Comparison of ENCODE assay signal across 8 mouse cellular contexts in genomic region chr9:70929840-70930640, GRCm38 (mm10). TPM values are rescaled to one million over a fixed set of nuclear protein-coding genes. Genes with fewer than 3 reads are reported as not detected.
DNase-seq lines count a peak whose midpoint lies in the region; ATAC-seq and TF ChIP-seq lines count a peak whose summit lies in the region.

No protein-coding gene starts in this region.

- H3K4me1 ChIP-seq in thymus, adult 2 months (replicated peaks; ENCODE audit: control insufficient read depth, insufficient read depth, low read length): no peaks in the 10 kb centered on the region
- H3K4me1 ChIP-seq in embryonic facial prominence, embryonic 14.5 days (ENCODE audit: control insufficient read depth, insufficient read depth, low read length): no peaks in the 10 kb centered on the region

- H3K27ac ChIP-seq in thymus, adult 2 months (ENCODE audit: control insufficient read depth, insufficient read depth, low read length): no peak overlapping the region
- H3K27ac ChIP-seq in embryonic facial prominence, embryonic 14.5 days (replicated peaks; ENCODE audit: low read depth, low read length): no peak overlapping the region

- 82% methylated on average over 15 of the region's 15 CpGs for WGBS in thymus, adult 2 months
- WGBS in embryonic facial prominence, embryonic 14.5 days: 53% methylated on average over 15 of the region's 15 CpGs

- H3K9ac ChIP-seq in embryonic facial prominence, embryonic 14.5 days (ENCODE audit: low read depth, low read length): no peak overlapping the region

- no peaks in the 10 kb centered on the region for H3K9me3 ChIP-seq in embryonic facial prominence, embryonic 14.5 days (ENCODE audit: control insufficient read depth, low read length)

- no peaks in the 10 kb centered on the region for H3K36me3 ChIP-seq in thymus, adult 2 months (ENCODE audit: control insufficient read depth, insufficient read depth, low read length)
- no peaks in the 10 kb centered on the region for H3K36me3 ChIP-seq in embryonic facial prominence, embryonic 14.5 days (ENCODE audit: control insufficient read depth, insufficient read depth, low read length)

- peak; percentile 71 for ATAC-seq in cerebellum, adult (ENCODE audit: insufficient number of reproducible peaks, low FRiP score, low TSS enrichment)
- ATAC-seq in embryonic facial prominence, embryonic 14.5 days (ENCODE audit: low read depth): no peak

- TF ChIP-seq POLR2A in thymus, adult 2 months (IDR thresholded peaks at IDR 0.05; ENCODE audit: control insufficient read depth, extremely low read depth, insufficient read depth, low read length, poor library complexity): no peak

- H3K4me3 ChIP-seq in thymus, adult 2 months (ENCODE audit: control insufficient read depth, insufficient read depth, low read length): no peak overlapping the region
- no peak overlapping the region for H3K4me3 ChIP-seq in embryonic facial prominence, embryonic 14.5 days (ENCODE audit: low read depth, low read length)

- no peak overlapping the region for H3K4me2 ChIP-seq in embryonic facial prominence, embryonic 14.5 days (ENCODE audit: low read depth, low read length)

- TF ChIP-seq CTCF in thymus, adult 2 months (IDR thresholded peaks at IDR 0.05; ENCODE audit: borderline replicate concordance, control insufficient read depth, extremely low read depth, insufficient read depth, low read length, poor library complexity): no peak

- no peak for DNase-seq in cerebellum, adult 11-12 months
- peak; percentile 29 for DNase-seq in thymus, adult 2 months
- no peak for DNase-seq in thymus, adult 18-20 months
- peak; percentile 21 for DNase-seq in embryonic facial prominence, embryonic 14.5 days (ENCODE audit: low spot score)
- DNase-seq in kidney, postnatal 36 days: peak; percentile 34 to 69
- DNase-seq in lung, postnatal 14 days: peak; percentile 62
- peak; percentile 66 to 81 for DNase-seq in spleen, postnatal 10 days (ENCODE audit: low spot score in 2 of 2)

- H3K27me3 ChIP-seq in thymus, adult 2 months (ENCODE audit: control insufficient read depth, insufficient read depth, low read length): no peaks in the 10 kb centered on the region
- no peaks in the 10 kb centered on the region for H3K27me3 ChIP-seq in embryonic facial prominence, embryonic 14.5 days (replicated peaks; ENCODE audit: control insufficient read depth, insufficient read depth, low read length)

RNA-seq across cellular contexts. Expression of gene Lipc, which starts 22.0 kb away (rescaled TPM):
- polyA plus RNA-seq in thymus, adult 2 months (2012; rRNA removed): 0.98 and 1.2 TPM in 2 replicates
- polyA plus RNA-seq in embryonic facial prominence, embryonic 14.5 days (2014; fragmentation: Nextera tagmentation; extraction: Ambion mirVana): 0.46 and 0.79 TPM in 2 replicates

Comparison
In these comparisons a context has a peak if more than half of its experiments do, and no peak if none do; other contexts are left out.
1. DNase-seq: peak in thymus, adult 2 months (single experiment), embryonic facial prominence, embryonic 14.5 days (single experiment), kidney, postnatal 36 days (2 of 2), lung, postnatal 14 days (single experiment) and spleen, postnatal 10 days (2 of 2); none in cerebellum, adult 11-12 months (single experiment) and thymus, adult 18-20 months (0 of 2).